Mouse (Mus musculus) mouse embryonic stem cell (cell line): ENCODE measurements around the gene Fancd2.

ENCODE experiments used
- in situ Hi-C, 2 experiments: fragments of 300-500 bp; cut with MboI; formaldehyde crosslinking; loops; 1 replicate in 1 of 2; 3 replicates in 1 of 2; pipeline ENCODE4 v1.14.3; 2019 to 2020; ENCODE audit warnings: low sequenced_read_pairs in 2 of 2, low pct_unique_long_range_greater_than_20kb in 1 of 2, mixed read lengths in 1 of 2; ENCODE audit not compliant: unreplicated experiment in 1 of 2

Fancd2 gene

GRCm38 (mm10) chr6:113530932-113531839 is at the start of gene Fancd2, which contains the start of gene Emc3:
Gene Fancd2 (plus strand): TSS chr6:113531682.
Gene Emc3 (minus strand): TSS chr6:113531652.
- in situ Hi-C loops = no loop called here

GRCm38 (mm10) chr6:113482477-113483099 is 48.9 kb upstream of the Fancd2 start:
- in situ Hi-C loops = no loop called here

GRCm38 (mm10) chr6:113483100-113483615 is 48.3 kb upstream of the Fancd2 start, which contains the start of gene Creld1:
Gene Creld1 (plus strand): TSS chr6:113483297.
- in situ Hi-C loops = no loop called here

- in situ Hi-C loops = no loop called here
Observed at GRCm38 (mm10) chr6:113483729-113484128, 47.8 kb upstream of the Fancd2 start.

GRCm38 (mm10) chr6:113487125-113487576 is 44.3 kb upstream of the Fancd2 start:
- in situ Hi-C loops = no loop called here

- in situ Hi-C loops = no loop called here
Observed at GRCm38 (mm10) chr6:113489410-113489809, 42.1 kb upstream of the Fancd2 start.

GRCm38 (mm10) chr6:113492101-113492864 is 39.2 kb upstream of the Fancd2 start:
- in situ Hi-C loops = no loop called here

- in situ Hi-C loops = no loop called here
Observed at GRCm38 (mm10) chr6:113494258-113494788, 37.2 kb upstream of the Fancd2 start.

- in situ Hi-C loops = no loop called here
Observed at GRCm38 (mm10) chr6:113495071-113495675, 36.3 kb upstream of the Fancd2 start.

- in situ Hi-C loops = no loop called here
Observed at GRCm38 (mm10) chr6:113499346-113499745, 32.1 kb upstream of the Fancd2 start.

GRCm38 (mm10) chr6:113501388-113502084 is 29.9 kb upstream of the Fancd2 start, which contains the start of gene Prrt3:
Gene Prrt3 (minus strand): TSS chr6:113501931.
- in situ Hi-C loops = no loop called here

- in situ Hi-C loops = no loop called here
Observed at GRCm38 (mm10) chr6:113502801-113503200, 28.7 kb upstream of the Fancd2 start.

GRCm38 (mm10) chr6:113505689-113506088 is 25.8 kb upstream of the Fancd2 start:
- in situ Hi-C loops = no loop called here

GRCm38 (mm10) chr6:113507130-113507529 is 24.4 kb upstream of the Fancd2 start:
- in situ Hi-C loops = no loop called here

- in situ Hi-C loops = no loop called here
Observed at GRCm38 (mm10) chr6:113508272-113508946, 23.1 kb upstream of the Fancd2 start.

GRCm38 (mm10) chr6:113508947-113509280 is 22.6 kb upstream of the Fancd2 start:
- in situ Hi-C loops = no loop called here

- in situ Hi-C loops = no loop called here
Observed at GRCm38 (mm10) chr6:113513944-113514343, 17.5 kb upstream of the Fancd2 start.
